Mouse (Mus musculus) midbrain, embryonic 11.5 days (tissue): Measurements from ENCODE around the gene Stag3. TPM values are rescaled to one million over a fixed set of nuclear protein-coding genes. Genes with fewer than 3 reads are reported as not detected.

Experiments used
- ATAC-seq: fragments of 200-750 bp; cut with Nextera tagmentation; 2 replicates; pipeline ENCODE4 v1.8.0; 2017; ENCODE audit warnings: moderate TSS enrichment, moderate library complexity; ENCODE audit not compliant: low FRiP score
- DNase-seq: peaks from one replicate; pipeline ENCODE4 v3.0.0; 2015; ENCODE audit warnings: low spot score; ENCODE audit errors: missing footprints
- H3K27ac ChIP-seq: fragments of 300-500 bp; sonication (generic); 2 replicates; pipeline ENCODE4 v1.5.1; 2014; ENCODE audit warnings: low read depth, low read length
- H3K27me3 ChIP-seq: fragments of 300-500 bp; sonication (generic); 2 replicates; pipeline ENCODE4 v1.6.1; 2014; ENCODE audit warnings: mild to moderate bottlenecking, low read length, moderate library complexity, mixed read lengths; ENCODE audit not compliant: control insufficient read depth, insufficient read depth
- H3K36me3 ChIP-seq: fragments of 300-500 bp; sonication (generic); 2 replicates; pipeline ENCODE4 v1.6.1; 2014; ENCODE audit warnings: mild to moderate bottlenecking, low read length, moderate library complexity, mixed read lengths; ENCODE audit not compliant: control insufficient read depth, insufficient read depth
- H3K4me1 ChIP-seq: fragments of 300-500 bp; sonication (generic); 2 replicates; pipeline ENCODE4 v1.6.1; 2014; ENCODE audit warnings: low read length; ENCODE audit not compliant: control insufficient read depth, insufficient read depth
- H3K4me2 ChIP-seq: fragments of 300-500 bp; sonication (generic); 2 replicates; pipeline ENCODE4 v1.6.1; 2014; ENCODE audit warnings: mild to moderate bottlenecking, moderate library complexity
- H3K4me3 ChIP-seq: fragments of 300-500 bp; sonication (generic); 2 replicates; pipeline ENCODE4 v1.5.1; 2014; ENCODE audit warnings: low read depth, low read length
- H3K9ac ChIP-seq: fragments of 300-500 bp; sonication (generic); 2 replicates; pipeline ENCODE4 v1.6.1; 2014; ENCODE audit warnings: low read length
- H3K9me3 ChIP-seq: fragments of 300-500 bp; sonication (generic); 2 replicates; pipeline ENCODE4 v1.6.1; 2016; ENCODE audit warnings: low read length; ENCODE audit not compliant: control insufficient read depth
- WGBS: fragments of 180-500 bp; shearing (Covaris S2); extraction: QIAGEN DNeasy Blood & Tissue Kit; methylation state at CpG from one replicate; pipeline ENCODE4 v1.1.7; 2014; 5-methylcytosine and 5-hydroxymethylcytosine counted together
- polyA plus RNA-seq: library from polyadenylated mRNA; unstranded; fragments of >200 nt; fragmentation: Nextera tagmentation; extraction: Ambion mirVana; gene quantifications from 2 replicates; pipeline ENCODE4 v1.2.1, GENCODE M21; 2014

The Stag3 gene
- polyA plus RNA-seq, 1 experiment from 2014 or later: 4.1 TPM

DNA sequence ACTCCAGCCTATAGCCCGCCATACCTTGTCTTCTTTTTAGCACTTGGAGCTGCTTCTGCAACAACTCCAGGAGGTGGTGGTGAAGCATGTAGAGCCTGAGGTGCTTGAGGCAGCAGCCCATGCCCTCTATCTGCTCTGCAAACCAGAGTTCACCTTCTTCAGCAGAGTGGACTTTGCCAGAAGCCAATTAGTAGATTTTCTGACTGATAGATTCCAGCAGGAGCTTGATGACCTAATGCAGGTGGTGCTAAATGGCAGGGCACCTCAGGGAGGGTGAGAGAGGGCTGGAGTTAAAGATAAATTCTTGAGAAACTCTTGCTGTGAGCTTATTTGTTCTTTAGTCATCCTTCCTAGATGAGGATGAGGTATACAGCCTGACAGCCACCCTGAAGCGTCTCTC lies 19.6 kb downstream of the Stag3 start:
- Histone ChIP-seq H3K27me3 (no peaks in the 10 kb centered on the region), H3K27ac (no peak overlapping the region), H3K9ac (no peak overlapping the region), H3K9me3 (no peaks in the 10 kb centered on the region), H3K4me3 (no peak overlapping the region), H3K4me2 (no peak overlapping the region), H3K36me3 (no peaks in the 10 kb centered on the region), H3K4me1 (no peaks in the 10 kb centered on the region)
- ATAC-seq: no peak
- 90% methylated on average over 2 of the region's 2 CpGs for WGBS
- DNase-seq: no peak

DNA sequence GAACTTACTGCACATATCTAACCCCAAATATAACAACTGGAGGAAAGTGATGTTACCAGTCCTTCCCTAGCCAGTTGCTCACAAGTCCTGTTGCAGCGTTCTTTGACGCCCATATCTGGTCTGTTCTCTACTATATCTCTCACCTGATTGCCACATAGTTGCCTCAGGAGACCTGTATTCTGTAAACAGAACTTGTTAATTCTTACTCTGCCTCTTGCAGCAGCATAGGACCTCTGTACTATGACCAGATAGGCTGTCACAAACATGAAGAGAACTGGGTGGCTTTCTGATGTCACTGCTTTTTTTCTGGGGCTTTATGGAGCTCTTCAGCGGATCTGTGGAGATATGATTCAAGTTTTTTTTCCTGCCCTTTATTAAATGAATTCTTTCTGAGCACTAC lies 32.8 kb downstream of the Stag3 start:
- Histone ChIP-seq H3K9ac (no peak overlapping the region), H3K27ac (no peak overlapping the region), H3K4me3 (no peak overlapping the region), H3K4me1 (no peaks in the 10 kb centered on the region), H3K27me3 (no peaks in the 10 kb centered on the region), H3K4me2 (no peak overlapping the region), H3K36me3 (no peaks in the 10 kb centered on the region), H3K9me3 (no peaks in the 10 kb centered on the region)
- no peak for ATAC-seq
- WGBS: 90% methylated on average over 3 of the region's 3 CpGs
- no peak for DNase-seq

DNA sequence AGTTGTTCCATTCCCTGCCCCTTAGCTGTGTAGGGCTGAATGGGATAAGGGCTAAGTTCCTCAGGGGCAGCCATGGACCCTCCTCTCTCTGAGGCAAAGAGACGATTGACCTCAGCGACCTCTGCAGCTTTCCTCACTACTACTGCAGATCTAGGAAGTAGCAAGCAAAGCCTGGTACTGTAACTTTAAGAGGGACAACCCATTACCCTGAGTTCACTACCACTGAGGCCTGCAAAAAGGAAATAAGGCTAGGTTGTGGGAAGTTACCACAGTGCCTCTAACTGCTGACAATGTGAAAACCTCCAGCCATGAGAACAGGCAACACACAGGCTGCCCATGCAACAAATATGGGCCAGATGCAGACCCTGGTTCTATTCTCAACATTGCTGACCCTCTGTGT lies 61.6 kb downstream of the Stag3 start, which contains the start of gene Pvrig:
Pvrig (plus strand) TSS at position 301 of the 400 bp plus-strand sequence.
- Histone ChIP-seq H3K9ac (no peak within 1 kb of the TSS), H3K4me2 (no peak within 1 kb of the TSS), H3K27ac (no peak within 1 kb of the TSS), H3K36me3 (no peaks in the 10 kb centered on the region), H3K9me3 (no peaks in the 10 kb centered on the region), H3K4me3 (no peak within 1 kb of the TSS), H3K27me3 (no peaks in the 10 kb centered on the region), H3K4me1 (no peaks in the 10 kb centered on the region)
- 89% methylated on average over 2 of the region's 2 CpGs for WGBS
- DNase-seq: no peak
- ATAC-seq: no peak

DNA sequence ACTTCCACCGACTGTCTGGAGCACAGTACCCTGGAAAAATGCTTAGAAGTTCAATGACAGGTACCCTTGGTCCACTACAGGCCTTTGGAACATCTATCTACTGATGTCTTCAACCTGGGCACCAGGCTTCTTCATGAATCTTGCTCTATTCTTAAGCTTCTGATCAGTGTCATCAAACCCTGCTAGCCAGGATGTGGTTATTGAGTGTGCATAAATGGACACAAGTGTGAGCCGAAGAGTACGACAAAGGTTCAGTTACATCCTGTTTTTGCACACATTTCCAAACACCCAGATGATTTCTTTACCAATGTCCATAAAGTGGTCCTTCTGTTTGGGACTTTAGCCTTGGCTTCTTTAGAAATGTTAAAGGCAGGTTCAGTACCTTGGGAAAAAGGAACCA lies 63.2 kb downstream of the Stag3 start:
- Histone ChIP-seq H3K27ac (no peak overlapping the region), H3K9me3 (no peaks in the 10 kb centered on the region), H3K27me3 (no peaks in the 10 kb centered on the region), H3K36me3 (no peaks in the 10 kb centered on the region), H3K4me1 (no peaks in the 10 kb centered on the region), H3K4me3 (no peak overlapping the region), H3K9ac (no peak overlapping the region), H3K4me2 (no peak overlapping the region)
- ATAC-seq (no peak), DNase-seq (no peak)
- 84% methylated on average over 3 of the region's 3 CpGs for whole genome bisulfite sequencing

Other genes starting within 250 kb of the Stag3 start
- not detected in 2 replicates for gene Smok3c, start 227.0 kb upstream of the Stag3 start, polyA plus RNA-seq
- gene Zkscan1, start 195.2 kb upstream of the Stag3 start, polyA plus RNA-seq: 39.1 and 45.0 TPM in 2 replicates
- gene Zscan21, start 163.3 kb upstream of the Stag3 start, polyA plus RNA-seq: 113 and 122 TPM in 2 replicates
- gene Zfp113, start 124.5 kb upstream of the Stag3 start, polyA plus RNA-seq: 27.4 and 32.9 TPM in 2 replicates
- gene Cops6, start 119.2 kb upstream of the Stag3 start, polyA plus RNA-seq: 262 and 293 TPM in 2 replicates
- 15.2 and 17.3 TPM in 2 replicates for gene Ap4m1, start 108.2 kb upstream of the Stag3 start, polyA plus RNA-seq
- 303 and 320 TPM in 2 replicates for gene Mcm7, start 107.8 kb upstream of the Stag3 start, polyA plus RNA-seq
- 123 and 133 TPM in 2 replicates for gene Taf6, start 92.8 kb upstream of the Stag3 start, polyA plus RNA-seq
- gene Cnpy4, start 92.8 kb upstream of the Stag3 start, polyA plus RNA-seq: 51.8 and 53.3 TPM in 2 replicates
- 10.0 and 10.8 TPM in 2 replicates for gene Mblac1, start 85.9 kb upstream of the Stag3 start, polyA plus RNA-seq
- gene Nxpe5, start 54.3 kb upstream of the Stag3 start, polyA plus RNA-seq: not detected in 2 replicates
- gene Lamtor4, start 24.8 kb upstream of the Stag3 start, polyA plus RNA-seq: 44.1 and 47.8 TPM in 2 replicates
- 5.0 and 5.2 TPM in 2 replicates for gene BC037034, start 16.2 kb upstream of the Stag3 start, polyA plus RNA-seq
- 4.6 and 5.5 TPM in 2 replicates for gene Gal3st4, start 7.4 kb upstream of the Stag3 start, polyA plus RNA-seq
- 0.14 and 0.20 TPM in 2 replicates for gene Gm43720, start 282 bp upstream of the Stag3 start, polyA plus RNA-seq
- gene Gpc2, start 235 bp upstream of the Stag3 start, polyA plus RNA-seq: 15.5 and 16.5 TPM in 2 replicates
- not detected in 2 replicates for gene Pvrig, start 61.7 kb downstream of the Stag3 start, polyA plus RNA-seq
- gene Zfp157, start 161.2 kb downstream of the Stag3 start, polyA plus RNA-seq: 44.9 and 52.0 TPM in 2 replicates